Mouse (Mus musculus) heart, embryonic 15.5 days (tissue): ENCODE measurements around the gene Cdca7l. TPM values are rescaled to one million over a fixed set of nuclear protein-coding genes. Genes with fewer than 3 reads are reported as not detected.

Source experiments
- ATAC-seq: fragments of 200-750 bp; cut with Nextera tagmentation; replicated peaks from 2 replicates; pipeline ENCODE4 v1.8.0; 2017; ENCODE audit warnings: low read depth, moderate TSS enrichment; ENCODE audit not compliant: insufficient number of reproducible peaks, insufficient read depth, low FRiP score
- H3K27ac ChIP-seq: fragments of 300-500 bp; sonication (generic); 2 replicates; pipeline ENCODE4 v1.5.1; 2015; ENCODE audit warnings: mild to moderate bottlenecking, inconsistent platforms
- H3K27me3 ChIP-seq: fragments of 300-500 bp; sonication (generic); 2 replicates; pipeline ENCODE4 v1.6.1; 2015; ENCODE audit warnings: inconsistent platforms
- H3K36me3 ChIP-seq: fragments of 300-500 bp; sonication (generic); 2 replicates; pipeline ENCODE4 v1.6.1; 2015; ENCODE audit warnings: mild to moderate bottlenecking, inconsistent platforms
- H3K4me1 ChIP-seq: fragments of 300-500 bp; sonication (generic); replicated peaks from 2 replicates; pipeline ENCODE4 v1.6.1; 2015; ENCODE audit warnings: inconsistent platforms
- H3K4me2 ChIP-seq: fragments of 300-500 bp; sonication (generic); 2 replicates; pipeline ENCODE4 v1.6.1; 2015; ENCODE audit warnings: inconsistent platforms, mild to moderate bottlenecking, moderate library complexity
- H3K4me3 ChIP-seq: fragments of 300-500 bp; sonication (generic); 2 replicates; pipeline ENCODE4 v1.5.1; 2015; ENCODE audit warnings: mild to moderate bottlenecking, inconsistent platforms
- H3K9ac ChIP-seq: fragments of 300-500 bp; sonication (generic); 2 replicates; pipeline ENCODE4 v1.6.1; 2015; ENCODE audit warnings: mild to moderate bottlenecking, inconsistent platforms
- H3K9me3 ChIP-seq: fragments of 300-500 bp; sonication (generic); replicated peaks from 2 replicates; pipeline ENCODE4 v1.6.1; 2016; ENCODE audit warnings: inconsistent platforms
- WGBS: fragments of 180-500 bp; shearing (Covaris S2); methylation state at CpG from one replicate; pipeline ENCODE4 v1.1.7; 2015; ENCODE audit warnings: mixed read lengths; 5-methylcytosine and 5-hydroxymethylcytosine counted together
- polyA plus RNA-seq: library from polyadenylated mRNA; unstranded; fragments of >200 nt; fragmentation: Nextera tagmentation; extraction: Ambion mirVana; gene quantifications from 2 replicates; pipeline ENCODE4 v1.2.1, GENCODE M21; 2015

Gene Cdca7l
- polyA plus RNA-seq, 1 experiment from 2014 or later = 10.0 TPM

GRCm38 (mm10) chr12:117809327-117810017, 5.4 kb downstream of the Cdca7l start:
- no peaks in the 10 kb centered on the region for H3K4me1 ChIP-seq
- no peak overlapping the region for H3K9ac ChIP-seq
- WGBS = 63% methylated on average over 10 of the region's 10 CpGs
- peaks cover 8% of the 10 kb centered on the region; the same call in 1 of the 2 replicates for H3K27me3 ChIP-seq
- ATAC-seq = no peak
- no peaks in the 10 kb centered on the region for H3K36me3 ChIP-seq
- no peak overlapping the region for H3K27ac ChIP-seq
- H3K4me3 ChIP-seq = no peak overlapping the region
- H3K4me2 ChIP-seq = no peak overlapping the region
- no peaks in the 10 kb centered on the region for H3K9me3 ChIP-seq

- Histone ChIP-seq H3K9ac (no peak overlapping the region), H3K27ac (no peak overlapping the region), H3K4me2 (no peak overlapping the region), H3K4me1 (no peaks in the 10 kb centered on the region), H3K9me3 (no peaks in the 10 kb centered on the region), H3K36me3 (no peaks in the 10 kb centered on the region), H3K4me3 (no peak overlapping the region), H3K27me3 (peaks cover 8% of the 10 kb centered on the region; the same call in 1 of the 2 replicates)
- WGBS = 53% methylated on average over 11 of the region's 11 CpGs
- no peak for ATAC-seq
Measured at GRCm38 (mm10) chr12:117810074-117810473, 6.0 kb downstream of the Cdca7l start.

DNA sequence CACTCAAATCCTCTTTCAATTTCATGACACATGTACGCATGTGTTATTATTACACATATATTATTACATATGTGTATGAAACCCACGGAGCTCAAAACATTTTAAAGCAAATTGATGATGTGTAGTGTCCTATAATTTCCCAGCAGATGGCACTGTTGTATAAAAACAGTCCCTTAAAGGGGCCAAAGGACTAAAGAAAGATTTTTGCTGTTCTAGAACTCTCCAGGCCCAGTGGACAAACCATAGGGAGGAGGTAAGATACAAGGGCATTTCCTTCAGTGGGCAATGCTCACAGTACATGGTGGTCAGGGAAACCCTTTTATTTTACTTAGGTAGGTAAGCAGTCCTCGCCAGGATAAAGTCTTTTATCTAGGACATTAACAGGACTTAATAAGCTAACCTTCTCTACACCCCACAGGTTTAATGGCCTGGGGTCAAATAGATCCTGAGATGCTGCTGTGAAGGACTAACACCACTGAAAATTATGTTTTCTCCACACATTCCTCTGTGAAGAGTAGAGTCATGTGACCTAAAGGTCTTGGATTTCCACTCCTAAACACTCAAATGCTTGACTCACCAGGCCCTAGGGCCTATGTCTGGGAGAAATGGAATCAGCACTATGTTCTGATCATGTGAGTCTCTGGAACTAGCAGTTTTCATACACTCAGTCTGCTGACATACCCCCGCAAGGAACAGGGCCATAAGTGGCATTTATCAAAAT, 16.2 kb downstream of the Cdca7l start:
- no peaks in the 10 kb centered on the region for H3K36me3 ChIP-seq
- ATAC-seq = no peak
- H3K4me3 ChIP-seq = no peak overlapping the region
- H3K27ac ChIP-seq = no peak overlapping the region
- 55% methylated on average over 4 of the region's 4 CpGs for WGBS
- H3K9ac ChIP-seq = no peak overlapping the region
- no peaks in the 10 kb centered on the region for H3K27me3 ChIP-seq
- no peaks in the 10 kb centered on the region for H3K9me3 ChIP-seq
- no peaks in the 10 kb centered on the region for H3K4me1 ChIP-seq
- no peak overlapping the region for H3K4me2 ChIP-seq

- ATAC-seq = no peak
- Histone ChIP-seq H3K27ac (no peak overlapping the region), H3K4me3 (no peak overlapping the region)
Measured at GRCm38 (mm10) chr12:117820859-117821221, 16.8 kb downstream of the Cdca7l start.

DNA sequence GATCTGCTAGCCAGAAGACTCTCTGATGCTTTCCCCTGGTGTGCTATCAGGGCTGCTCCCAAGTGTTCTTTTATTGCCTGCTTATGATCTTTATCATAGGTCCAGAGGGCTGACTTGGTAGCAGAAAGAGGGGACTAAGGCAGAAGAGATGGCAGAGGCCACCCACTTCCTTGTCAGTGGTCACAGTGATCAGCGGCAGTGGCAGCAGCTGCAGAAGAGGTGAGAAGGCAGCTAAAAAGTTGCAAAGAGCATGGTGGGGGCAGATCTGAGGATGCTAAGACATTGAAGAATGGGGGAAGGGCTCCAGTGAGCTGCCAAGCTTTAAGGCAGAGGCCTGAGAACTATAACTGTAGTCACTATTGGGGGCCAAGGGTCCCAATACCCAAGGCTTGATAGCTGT, 17.3 kb downstream of the Cdca7l start:
- H3K36me3 ChIP-seq = no peaks in the 10 kb centered on the region
- no peak for ATAC-seq
- H3K9me3 ChIP-seq = no peaks in the 10 kb centered on the region
- no peak overlapping the region for H3K4me2 ChIP-seq
- H3K9ac ChIP-seq = no peak overlapping the region
- H3K27me3 ChIP-seq = no peaks in the 10 kb centered on the region
- no peak overlapping the region for H3K27ac ChIP-seq
- no peaks in the 10 kb centered on the region for H3K4me1 ChIP-seq
- no peak overlapping the region for H3K4me3 ChIP-seq
- WGBS = 67% methylated on average over 1 of the region's 1 CpGs

More at GRCm38 (mm10) chr12:117820859-117821221, 16.8 kb downstream of the Cdca7l start:
- Histone ChIP-seq H3K27me3 (no peaks in the 10 kb centered on the region), H3K9me3 (no peaks in the 10 kb centered on the region), H3K4me1 (no peaks in the 10 kb centered on the region), H3K9ac (no peak overlapping the region), H3K36me3 (no peaks in the 10 kb centered on the region), H3K4me2 (no peak overlapping the region)

DNA sequence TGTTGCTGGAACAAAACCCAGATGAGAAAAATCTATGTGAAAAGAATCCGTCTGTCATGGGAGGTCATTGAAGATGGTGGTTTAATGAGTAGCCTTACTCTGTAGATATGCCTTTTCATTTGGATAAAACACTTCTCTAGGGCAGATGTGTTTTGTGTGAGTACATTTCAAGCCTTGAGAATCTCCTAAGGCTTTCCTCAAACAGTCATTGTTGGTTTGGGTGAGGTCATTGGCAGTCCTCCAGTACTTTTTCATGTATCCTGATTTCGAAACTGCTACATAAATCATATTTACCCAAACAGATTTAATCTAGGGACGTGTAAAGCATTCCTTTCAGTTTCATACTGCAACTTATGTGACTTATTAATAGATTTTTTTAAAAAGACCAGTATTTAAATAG, 24.3 kb downstream of the Cdca7l start:
- H3K9me3 ChIP-seq = no peaks in the 10 kb centered on the region
- 63% methylated on average over 3 of the region's 3 CpGs for WGBS
- no peak overlapping the region for H3K27ac ChIP-seq
- no peaks in the 10 kb centered on the region for H3K27me3 ChIP-seq
- no peaks in the 10 kb centered on the region for H3K4me1 ChIP-seq
- no peak overlapping the region for H3K4me3 ChIP-seq
- no peak overlapping the region for H3K4me2 ChIP-seq
- no peak overlapping the region for H3K9ac ChIP-seq
- H3K36me3 ChIP-seq = no peaks in the 10 kb centered on the region
- ATAC-seq = no peak

DNA sequence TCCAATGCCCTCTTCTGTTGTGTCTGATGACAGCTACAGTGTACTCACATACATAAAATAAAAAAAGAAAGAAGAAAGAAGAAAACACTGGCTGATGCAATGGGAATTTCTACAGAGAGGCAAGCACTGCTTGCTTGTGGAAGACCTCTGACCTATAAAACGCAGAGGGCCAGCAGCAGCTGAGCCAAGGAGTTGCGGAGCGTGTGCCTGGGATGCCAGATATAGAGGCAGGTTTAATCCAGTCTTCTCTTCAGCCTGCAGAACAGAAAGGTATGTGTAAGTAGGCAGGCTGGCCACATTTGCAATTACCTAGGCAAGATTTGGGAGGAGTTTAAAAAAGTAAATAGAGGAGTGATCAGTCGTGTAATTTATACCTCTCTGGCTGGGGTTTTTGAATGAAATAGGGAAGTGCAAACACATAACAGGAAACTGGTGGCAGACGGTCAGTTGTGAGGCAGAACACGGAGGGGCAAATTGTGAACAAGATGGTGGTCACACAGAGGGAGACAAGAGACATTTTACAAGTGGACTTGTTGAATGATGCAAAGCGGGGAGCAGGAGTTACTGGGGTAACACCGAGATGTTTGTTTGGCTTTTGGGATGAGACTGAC, 27.4 kb downstream of the Cdca7l start:
- Histone ChIP-seq H3K9ac (no peak overlapping the region), H3K27ac (no peak overlapping the region), H3K4me2 (no peak overlapping the region), H3K27me3 (no peaks in the 10 kb centered on the region), H3K36me3 (no peaks in the 10 kb centered on the region), H3K4me3 (no peak overlapping the region), H3K4me1 (no peaks in the 10 kb centered on the region), H3K9me3 (no peaks in the 10 kb centered on the region)
- no peak for ATAC-seq
- 66% methylated on average over 8 of the region's 8 CpGs for WGBS

DNA sequence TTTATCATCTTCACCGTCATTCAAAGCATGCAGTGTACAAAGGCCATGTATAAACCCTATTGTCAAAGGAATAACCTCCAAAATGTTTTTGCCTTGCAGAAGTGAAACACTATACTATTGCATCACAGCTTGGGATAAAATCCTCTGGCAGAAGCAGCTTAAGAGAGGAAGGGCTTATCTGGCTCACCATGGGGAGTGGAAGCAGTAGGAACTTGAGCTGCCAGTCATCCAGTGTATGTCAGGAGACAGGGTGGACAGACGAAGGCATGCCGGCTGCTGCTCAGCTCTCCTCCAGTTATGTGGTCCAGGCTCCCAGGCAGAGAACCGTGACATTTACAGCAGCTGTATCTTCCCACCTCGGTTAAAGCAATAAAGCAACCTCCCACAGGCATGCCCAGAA, 28.1 kb downstream of the Cdca7l start:
- Histone ChIP-seq H3K36me3 (no peaks in the 10 kb centered on the region), H3K4me2 (no peak overlapping the region), H3K27me3 (no peaks in the 10 kb centered on the region), H3K27ac (no peak overlapping the region), H3K9ac (no peak overlapping the region), H3K4me3 (no peak overlapping the region), H3K9me3 (no peaks in the 10 kb centered on the region), H3K4me1 (no peaks in the 10 kb centered on the region)
- WGBS = 38% methylated on average over 5 of the region's 5 CpGs
- ATAC-seq = no peak

GRCm38 (mm10) chr12:117834652-117835051, 30.6 kb downstream of the Cdca7l start:
- no peaks in the 10 kb centered on the region for H3K4me1 ChIP-seq
- H3K27ac ChIP-seq = no peak overlapping the region
- H3K9me3 ChIP-seq = no peaks in the 10 kb centered on the region
- H3K4me2 ChIP-seq = no peak overlapping the region
- ATAC-seq = no peak
- no peaks in the 10 kb centered on the region for H3K36me3 ChIP-seq
- H3K27me3 ChIP-seq = no peaks in the 10 kb centered on the region
- no peak overlapping the region for H3K4me3 ChIP-seq
- H3K9ac ChIP-seq = no peak overlapping the region
- 80% methylated on average over 2 of the region's 2 CpGs for WGBS

DNA sequence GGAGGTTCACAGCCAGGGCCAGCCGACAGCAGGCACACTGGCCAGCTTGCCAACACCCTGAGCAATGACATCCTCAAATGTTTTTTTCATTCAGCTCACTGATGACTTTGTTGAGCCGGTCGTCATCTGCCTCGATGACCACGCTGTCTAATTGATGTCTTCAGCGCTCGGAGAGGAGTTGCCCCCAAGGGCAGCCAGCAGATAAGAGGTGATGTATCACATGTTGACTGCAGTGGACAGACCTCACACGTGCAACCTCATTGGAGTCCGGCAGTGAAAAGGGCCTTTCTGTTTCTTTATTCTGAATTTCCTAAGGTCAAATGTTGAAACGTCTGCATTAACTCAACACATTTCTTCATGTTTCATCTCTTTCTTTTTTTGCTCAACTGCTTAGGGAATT, 31.3 kb downstream of the Cdca7l start:
- Histone ChIP-seq H3K4me3 (no peak overlapping the region), H3K27me3 (no peaks in the 10 kb centered on the region), H3K36me3 (no peaks in the 10 kb centered on the region), H3K4me1 (no peaks in the 10 kb centered on the region), H3K4me2 (no peak overlapping the region), H3K27ac (no peak overlapping the region), H3K9ac (no peak overlapping the region), H3K9me3 (no peaks in the 10 kb centered on the region)
- WGBS = 23% methylated on average over 10 of the region's 10 CpGs
- ATAC-seq = no peak

- WGBS = 79% methylated on average over 4 of the region's 4 CpGs
- Histone ChIP-seq H3K27ac (no peak overlapping the region), H3K4me1 (no peaks in the 10 kb centered on the region), H3K4me3 (no peak overlapping the region), H3K9ac (no peak overlapping the region), H3K4me2 (no peak overlapping the region), H3K27me3 (no peaks in the 10 kb centered on the region), H3K36me3 (no peaks in the 10 kb centered on the region), H3K9me3 (no peaks in the 10 kb centered on the region)
- ATAC-seq = no peak
Measured at GRCm38 (mm10) chr12:117837376-117837775, 33.3 kb downstream of the Cdca7l start.
